Mouse (Mus musculus): ENCODE data around the gene Vps25. TPM values are rescaled to one million over a fixed set of nuclear protein-coding genes. Genes with fewer than 3 reads are reported as not detected.

Vps25 gene
- total RNA-seq, 2 experiments from 2014 or later = 40.2 to 53.4 TPM

DNA sequence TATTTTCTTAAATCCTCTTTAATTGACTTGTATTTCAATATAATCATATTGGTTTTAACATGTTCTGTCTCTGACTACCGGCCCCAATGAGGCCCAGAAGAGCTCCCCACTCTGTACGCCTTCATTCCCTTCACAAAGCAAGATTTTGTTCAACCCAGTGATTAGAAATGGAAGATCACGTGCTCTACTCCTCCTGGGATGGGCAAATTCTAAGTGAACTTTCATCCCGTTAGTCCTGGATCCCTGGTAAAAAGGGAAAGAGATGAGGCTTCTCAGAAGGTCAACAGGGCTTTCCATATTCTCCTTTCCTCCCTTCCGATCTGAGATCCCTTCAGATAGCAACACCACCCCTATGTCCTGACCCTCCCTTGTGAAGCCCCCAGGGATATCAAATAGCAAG lies 23.0 kb upstream of the Vps25 start:
- Histone ChIP-seq H3K27ac (peak overlapping the region; percentile 90), H3K4me3 (peak overlapping the region; percentile 67)
- DNase-seq = no peak
- intact Hi-C loops (cut with DNase I) = no loop called here
- no peak for TF ChIP-seq CTCF (IDR thresholded peaks at IDR 0.05)

DNA sequence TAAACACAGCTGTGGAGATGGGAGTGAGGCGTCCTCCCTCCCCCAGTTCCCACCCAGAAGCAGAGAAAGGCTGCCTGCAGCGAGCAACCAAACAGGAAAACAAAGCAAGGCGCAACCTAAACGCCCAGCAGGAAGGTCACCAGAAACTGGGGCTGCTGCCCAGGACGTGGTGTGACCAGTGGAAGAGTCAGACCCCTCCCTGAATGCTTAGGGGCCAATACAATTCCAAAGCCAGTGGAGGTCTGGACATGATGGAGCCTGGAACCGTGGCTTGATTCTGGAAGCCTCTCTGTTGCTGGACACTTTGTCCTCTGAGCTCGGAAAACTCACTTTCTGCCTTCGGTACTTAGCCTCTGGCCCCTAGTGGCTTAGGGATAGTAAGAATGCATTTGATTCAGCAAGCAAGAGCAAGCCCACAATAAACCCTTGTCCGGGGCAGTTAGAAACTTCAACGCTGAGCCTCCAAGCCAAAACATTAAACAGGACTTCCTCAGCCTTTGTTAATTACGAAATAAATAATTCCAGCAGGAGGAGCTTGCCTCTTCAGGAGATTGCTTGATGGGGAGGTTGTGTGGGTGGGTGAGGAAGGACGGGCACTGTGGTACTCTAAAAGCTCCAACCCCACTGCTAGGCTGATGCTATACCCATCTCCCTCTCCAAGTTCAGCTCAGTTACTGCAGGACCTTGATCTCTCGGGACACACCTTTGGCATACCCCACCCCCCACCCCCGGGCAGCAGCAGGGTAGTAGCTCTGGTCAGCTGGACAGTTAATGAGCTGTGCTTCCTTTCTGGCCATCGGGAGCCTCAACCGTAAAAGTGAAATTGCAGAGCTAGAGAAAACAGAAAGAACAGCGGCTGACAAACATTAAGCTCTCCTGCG lies 22.3 kb upstream of the Vps25 start:
- Histone ChIP-seq H3K4me3 (peak overlapping the region; percentile 67), H3K27ac (peak overlapping the region; percentile 90)
- TF ChIP-seq CTCF (IDR thresholded peaks at IDR 0.05) = no peak
- intact Hi-C loops (cut with DNase I) = loop anchor here (1.0 kb wide), 1 partner anchor 15 kb away; the partner anchor contains the start of gene Ramp2
- peak; percentile 86 for DNase-seq

DNA sequence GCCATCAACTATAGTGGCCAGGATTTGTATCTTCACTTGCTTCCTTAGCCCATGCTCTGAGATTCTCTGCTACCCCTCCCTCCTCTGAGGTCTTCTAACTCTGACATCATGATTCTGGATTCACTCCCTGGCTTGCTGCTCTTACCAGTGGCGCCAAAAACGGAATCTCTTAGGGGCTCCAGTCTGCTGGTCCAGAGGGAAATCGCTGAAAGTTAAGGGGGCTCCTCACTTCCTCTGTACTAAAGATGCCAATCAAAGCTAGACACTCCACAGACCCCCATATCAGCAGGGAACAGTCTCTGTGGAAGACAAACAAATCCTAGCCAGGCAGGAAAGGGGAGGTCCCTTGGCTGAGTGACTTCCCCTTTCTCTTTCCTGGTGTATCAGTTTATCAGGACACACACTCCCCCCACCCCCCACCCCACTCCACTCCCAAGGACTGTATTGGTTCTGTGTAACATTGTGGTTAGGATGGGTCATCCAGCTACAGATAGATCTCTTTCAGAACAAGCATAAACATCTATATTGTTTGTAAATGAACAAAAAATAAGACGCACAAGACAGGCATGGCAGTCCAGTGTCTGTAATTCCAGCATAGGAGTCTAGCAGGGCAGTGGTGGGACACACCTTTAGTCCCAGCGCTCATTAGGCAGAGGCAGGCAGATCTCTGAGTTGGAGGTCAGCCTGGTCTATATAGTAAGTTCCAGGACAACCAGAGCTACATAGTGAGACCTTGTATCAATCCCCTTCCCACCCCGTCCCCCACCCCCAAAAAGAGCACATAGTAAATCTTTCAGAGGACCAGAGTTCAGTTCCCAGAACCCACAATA lies 21.3 kb upstream of the Vps25 start:
- no peak for TF ChIP-seq CTCF (IDR thresholded peaks at IDR 0.05)
- Histone ChIP-seq H3K27ac (peak overlapping the region; percentile 90), H3K4me3 (peak overlapping the region; percentile 67)
- peak; percentile 36 for DNase-seq
- intact Hi-C loops (cut with DNase I) = no loop called here

DNA sequence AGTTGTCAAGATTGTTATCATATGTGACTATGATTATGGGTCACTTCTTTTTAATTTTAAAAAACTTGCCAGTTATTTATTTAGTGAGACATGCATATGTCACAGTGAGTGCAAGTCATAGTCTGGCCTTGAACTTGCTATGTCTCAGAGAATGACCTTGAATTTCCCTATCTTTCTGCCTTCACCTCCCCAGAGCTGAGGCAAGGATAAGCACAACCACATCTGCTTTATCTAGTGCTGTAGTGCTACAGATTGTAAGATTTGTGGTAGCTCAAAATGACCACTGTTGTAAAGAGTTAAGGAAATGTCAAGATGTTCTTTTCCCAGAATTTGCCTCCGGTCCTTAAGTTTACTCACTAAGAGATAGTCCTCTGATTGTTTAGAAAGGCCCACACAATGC lies 20.3 kb upstream of the Vps25 start:
- Histone ChIP-seq H3K4me3 (no peak overlapping the region), H3K27ac (no peak overlapping the region)
- intact Hi-C loops (cut with DNase I) = no loop called here
- no peak for DNase-seq
- no peak for TF ChIP-seq CTCF (IDR thresholded peaks at IDR 0.05)

DNA sequence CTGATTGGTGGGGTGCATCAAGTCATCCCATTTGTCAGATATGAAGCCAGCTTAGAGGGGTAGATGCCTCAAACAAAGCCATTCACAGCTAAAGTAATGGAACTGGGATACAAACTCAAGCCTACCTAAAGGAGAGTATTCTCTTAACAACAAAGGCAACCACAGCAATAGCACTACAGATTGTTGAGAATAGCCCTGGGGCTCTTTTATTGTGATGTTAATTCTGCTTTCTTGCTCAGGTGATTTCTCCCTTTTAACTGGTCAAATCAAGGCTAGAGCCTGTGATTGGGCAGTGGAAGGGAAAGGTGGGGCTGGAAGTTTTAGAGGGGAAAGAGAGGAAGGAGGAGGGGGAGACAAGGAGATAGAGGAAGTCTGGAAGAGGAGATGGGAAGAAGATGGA lies 19.4 kb upstream of the Vps25 start:
- no peak for TF ChIP-seq CTCF (IDR thresholded peaks at IDR 0.05)
- no peak overlapping the region for H3K27ac ChIP-seq
- intact Hi-C loops (cut with DNase I) = no loop called here
- H3K4me3 ChIP-seq = no peak overlapping the region
- DNase-seq = no peak

DNA sequence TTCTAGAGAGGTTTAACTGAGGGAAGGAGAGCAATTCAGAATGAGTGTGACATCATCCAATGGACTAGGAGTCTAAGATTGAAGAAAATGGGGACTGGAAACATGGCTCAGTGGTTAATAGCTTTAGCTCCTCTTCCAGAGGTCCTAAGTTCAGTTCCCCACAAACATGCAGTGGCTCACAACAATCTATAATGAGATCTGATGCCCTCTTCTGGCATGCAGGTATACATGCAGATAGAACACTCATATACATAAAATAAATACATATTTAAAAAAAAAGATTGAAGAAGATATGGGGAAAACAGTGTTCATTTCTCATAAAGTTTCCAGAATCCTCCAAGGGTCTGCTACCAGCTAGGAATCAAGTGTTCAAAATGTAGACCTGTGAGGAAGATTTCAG lies 18.1 kb upstream of the Vps25 start:
- no peak overlapping the region for H3K27ac ChIP-seq
- intact Hi-C loops (cut with DNase I) = no loop called here
- no peak overlapping the region for H3K4me3 ChIP-seq
- TF ChIP-seq CTCF (IDR thresholded peaks at IDR 0.05) = no peak; the same call in 1 of the 2 replicates
- DNase-seq = no peak

DNA sequence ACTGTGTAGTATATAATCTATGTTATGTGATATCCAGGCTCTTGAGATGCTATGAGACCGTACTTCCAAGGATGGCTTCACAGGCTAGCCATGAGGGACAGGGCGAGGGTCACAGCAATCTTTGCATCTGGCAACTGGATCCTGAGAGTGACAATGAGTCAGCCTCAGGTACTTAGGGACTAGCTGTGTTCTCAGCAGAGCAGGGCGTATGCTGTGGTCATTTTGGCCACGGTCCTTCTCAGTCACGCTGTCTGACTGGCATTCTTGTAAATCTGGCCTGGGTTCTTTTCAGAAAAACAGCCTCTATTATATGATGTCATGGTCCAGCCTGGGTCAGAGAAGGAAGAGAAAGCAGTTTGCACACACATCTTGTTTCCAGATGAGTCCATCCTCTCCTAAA lies 16.7 kb upstream of the Vps25 start:
- intact Hi-C loops (cut with DNase I) = no loop called here
- Histone ChIP-seq H3K4me3 (no peak overlapping the region), H3K27ac (peak overlapping the region; percentile 17; the same call in 1 of the 2 replicates)
- TF ChIP-seq CTCF (IDR thresholded peaks at IDR 0.05) = no peak
- peak; percentile 50 for DNase-seq

DNA sequence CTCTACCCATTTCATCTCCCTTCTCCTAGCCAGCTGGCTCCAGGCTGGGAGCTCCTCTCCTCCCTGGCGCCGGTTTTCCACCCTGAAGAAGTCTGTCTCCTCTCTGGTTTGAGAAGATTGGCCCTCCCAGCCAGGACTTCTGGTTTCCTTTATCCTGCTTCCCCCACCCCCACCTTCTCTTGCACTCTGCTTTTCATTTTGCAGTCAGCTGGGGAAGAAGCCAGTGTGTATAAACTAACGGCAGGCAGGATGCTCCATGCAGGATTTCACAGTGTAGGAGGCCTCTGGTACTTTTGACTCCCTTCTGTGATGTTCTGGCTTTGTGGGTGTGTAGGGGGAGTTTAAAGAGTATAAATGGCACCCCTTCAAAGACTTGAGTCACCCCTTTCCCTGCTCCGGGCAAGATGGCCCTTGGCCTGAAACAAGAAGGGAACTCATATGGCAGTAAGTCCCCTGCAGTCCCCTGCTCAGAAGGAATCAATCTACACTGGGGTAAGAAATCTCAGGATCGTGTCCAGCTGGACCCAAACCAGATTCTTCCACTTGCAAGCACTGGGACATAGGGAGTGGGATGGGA lies 15.3 kb upstream of the Vps25 start:
- intact Hi-C loops (cut with DNase I) = no loop called here

DNA sequence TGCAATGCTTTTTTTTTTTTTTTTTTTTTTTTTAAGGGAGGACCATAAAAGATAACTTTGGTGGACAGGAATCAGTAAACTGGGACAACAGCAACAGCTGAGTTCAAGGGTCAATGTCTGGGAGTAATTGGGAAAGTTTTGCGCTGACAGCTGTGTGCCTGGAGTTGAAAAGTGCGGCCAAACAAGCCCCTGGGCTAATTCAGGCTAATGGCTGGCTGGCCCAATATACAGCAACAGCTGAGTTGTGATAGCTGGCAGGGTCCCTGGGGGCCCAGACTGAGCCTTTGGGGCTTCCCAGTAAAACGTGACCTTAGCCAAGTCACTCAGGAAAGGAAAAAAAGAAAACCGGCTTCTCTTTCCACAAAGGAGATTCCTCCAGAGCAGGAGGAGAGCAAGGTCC lies 8.4 kb upstream of the Vps25 start:
- Histone ChIP-seq H3K4me3 (peak overlapping the region; percentile 90), H3K27ac (peak overlapping the region; percentile 92)
- DNase-seq = peak; percentile 76
- intact Hi-C loops (cut with DNase I) = no loop called here
- TF ChIP-seq CTCF (IDR thresholded peaks at IDR 0.05) = no peak

More for the DNA sequence above, 15.3 kb upstream of the Vps25 start:
- no peak for TF ChIP-seq CTCF (IDR thresholded peaks at IDR 0.05)
- Histone ChIP-seq H3K27ac (peak overlapping the region; percentile 41), H3K4me3 (no peak overlapping the region)
- DNase-seq = peak; percentile 49

DNA sequence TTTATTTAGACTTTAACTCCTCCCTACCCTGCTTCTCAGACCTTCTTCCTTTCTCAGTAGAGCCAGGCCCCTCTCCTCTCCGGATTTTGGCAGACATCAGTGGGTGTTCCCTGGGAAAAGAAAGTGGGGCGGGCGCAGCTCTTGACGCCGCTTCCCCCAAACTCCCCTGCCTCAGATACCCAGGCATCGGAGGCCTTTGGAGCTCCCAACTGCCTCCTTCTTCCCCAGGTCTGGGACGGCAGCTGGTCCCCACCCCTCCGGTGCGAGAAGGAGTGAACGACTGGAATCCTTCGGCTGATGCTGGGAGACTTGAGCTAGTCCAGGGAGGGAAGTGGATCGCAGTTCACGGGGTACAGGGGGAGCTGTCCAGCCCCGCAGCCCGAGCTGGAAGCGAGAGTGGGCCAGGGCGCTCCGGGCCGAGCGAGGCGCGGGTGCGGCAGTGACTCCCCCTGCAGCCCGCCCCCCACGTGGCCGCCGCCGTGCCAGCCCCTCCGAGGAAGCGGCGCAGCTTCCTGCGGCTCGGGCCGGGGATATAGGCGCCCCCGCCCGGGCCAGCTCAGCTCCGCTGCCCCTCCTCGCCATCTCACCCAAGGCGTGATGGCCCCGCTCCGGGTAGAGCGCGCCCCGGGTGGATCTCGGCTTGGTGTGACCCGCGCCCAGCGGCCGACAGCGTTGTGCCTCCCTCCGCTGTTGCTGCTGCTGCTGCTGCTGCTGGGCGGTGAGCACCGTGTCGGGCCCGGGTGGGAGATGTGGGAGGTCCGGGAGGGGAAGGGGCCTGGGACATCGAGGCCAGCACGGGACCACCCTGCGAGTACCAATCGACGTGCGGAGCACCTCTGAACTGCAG lies 7.4 kb upstream of the Vps25 start, which contains the start of gene Ramp2:
Gene Ramp2 (plus strand): TSS at position 174 of the 847 bp plus-strand sequence.
- intact Hi-C loops (cut with DNase I) = loop anchor here (1.0 kb wide), 1 partner anchor 15 kb away; no protein-coding TSS in a partner anchor
- Histone ChIP-seq H3K4me3 (peak within 1 kb of the TSS; percentile 90), H3K27ac (peak within 1 kb of the TSS; percentile 92)
- 0 out of 2 replicates have a peak, but pooled peaks have one; percentile 0 for TF ChIP-seq CTCF (IDR thresholded peaks at IDR 0.05)
- peak; percentile 80 for DNase-seq

DNA sequence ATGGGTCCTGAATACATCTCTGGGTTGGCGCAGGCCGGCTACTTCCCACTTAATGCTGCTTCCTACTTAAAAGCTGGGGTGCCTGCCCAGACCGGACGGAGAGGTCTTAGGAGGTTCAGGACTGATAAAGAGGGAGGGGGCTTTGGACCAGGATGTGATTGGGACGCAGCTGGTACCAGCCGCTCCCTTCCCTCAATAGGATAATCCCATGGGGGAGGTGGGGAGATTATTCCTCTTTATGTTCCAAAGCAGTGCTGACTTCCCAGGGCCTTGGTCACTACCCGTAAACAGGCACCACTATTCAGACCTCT lies 6.8 kb upstream of the Vps25 start:
- Histone ChIP-seq H3K4me3 (peak overlapping the region; percentile 90), H3K27ac (peak overlapping the region; percentile 92)
- no peak for TF ChIP-seq CTCF (IDR thresholded peaks at IDR 0.05)
- intact Hi-C loops (cut with DNase I) = loop anchor here (1.0 kb wide), 1 partner anchor 15 kb away; no protein-coding TSS in a partner anchor
- no peak for DNase-seq

Measured in gastrocnemius, adult 2 months (tissue).